Mouse (Mus musculus) embryonic facial prominence, embryonic 10.5 days (tissue): ENCODE results near the gene Cacna1g. TPM values are rescaled to one million over a fixed set of nuclear protein-coding genes. Genes with fewer than 3 reads are reported as not detected.
A peak's percentile ranks its signal among the peaks of the same experiment; 100 is the strongest.

ENCODE experiments used
- DNase-seq: peaks from one replicate; pipeline ENCODE4 v3.0.0-alpha.2; 2017; ENCODE audit warnings: low spot score
- H3K27ac ChIP-seq: fragments of 300-500 bp; sonication (generic); replicated peaks from 2 replicates; pipeline ENCODE4 v1.5.1; 2016; ENCODE audit warnings: mild to moderate bottlenecking
- H3K27me3 ChIP-seq: fragments of 300-500 bp; sonication (generic); replicated peaks from 2 replicates; pipeline ENCODE4 v1.6.1; 2016; ENCODE audit warnings: low read depth, mild to moderate bottlenecking; ENCODE audit not compliant: poor library complexity, severe bottlenecking
- H3K36me3 ChIP-seq: fragments of 300-500 bp; sonication (generic); replicated peaks from 2 replicates; pipeline ENCODE4 v1.6.1; 2016; ENCODE audit warnings: mild to moderate bottlenecking, moderate library complexity
- H3K4me1 ChIP-seq: fragments of 300-500 bp; sonication (generic); 2 replicates; pipeline ENCODE4 v1.6.1; 2016
- H3K4me3 ChIP-seq: fragments of 300-500 bp; sonication (generic); 2 replicates; pipeline ENCODE4 v1.5.1; 2016; ENCODE audit warnings: mild to moderate bottlenecking, moderate library complexity
- H3K9me3 ChIP-seq: fragments of 300-500 bp; sonication (generic); 2 replicates; pipeline ENCODE4 v1.6.1; 2016; ENCODE audit warnings: mild to moderate bottlenecking
- WGBS: fragments of 180-500 bp; shearing (Covaris S2); methylation state at CpG from one replicate; pipeline ENCODE4 v1.1.7; 2016; 5-methylcytosine and 5-hydroxymethylcytosine counted together
- polyA plus RNA-seq: library from polyadenylated mRNA; unstranded; fragments of >200 nt; fragmentation: Nextera tagmentation; extraction: Ambion mirVana; gene quantifications from 2 replicates; pipeline ENCODE4 v1.2.1, GENCODE M21; 2016

The Cacna1g gene
- polyA plus RNA-seq, 1 experiment from 2014 or later, result 13.5 TPM

DNA sequence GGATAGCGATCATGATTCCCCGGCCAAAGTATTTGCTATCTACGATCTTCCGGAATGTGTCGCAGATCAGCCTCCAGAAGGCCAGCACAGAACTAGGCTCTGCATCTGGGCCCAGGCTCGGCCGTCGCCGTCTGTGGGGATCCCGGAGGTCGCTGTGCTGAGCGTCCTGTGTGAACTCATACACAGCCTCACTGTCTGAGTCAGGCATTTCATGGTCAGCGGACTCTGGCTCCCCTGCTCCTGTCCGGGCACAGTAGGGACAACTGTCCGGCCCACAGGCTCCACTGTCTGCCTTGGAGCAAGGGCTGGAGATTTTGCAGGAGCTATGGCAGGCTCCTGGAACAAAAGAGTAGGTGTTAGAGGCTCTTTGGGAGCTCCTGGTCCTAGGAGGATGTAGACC, 17.0 kb downstream of the Cacna1g start:
- no peak overlapping the region for H3K27ac ChIP-seq
- DNase-seq, result no peak

DNA sequence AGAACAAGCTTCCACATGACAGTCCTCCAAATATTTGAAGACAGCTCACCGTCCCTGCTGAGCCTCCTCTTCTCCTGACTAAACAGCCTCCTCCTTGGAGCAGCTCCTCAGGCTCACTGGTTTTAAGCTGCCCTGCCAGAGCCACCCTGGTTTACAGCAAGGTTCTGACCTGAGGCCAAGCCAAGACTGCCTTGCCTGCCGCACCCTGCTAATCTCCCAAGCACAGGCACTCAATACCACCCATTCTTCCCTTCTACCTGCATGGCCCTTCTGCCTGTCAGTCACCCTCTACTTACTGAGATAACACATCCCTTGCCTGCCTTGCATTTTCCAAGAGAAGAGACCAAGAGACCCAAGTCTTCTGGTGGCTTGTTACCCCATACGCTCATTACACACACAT, 17.7 kb downstream of the Cacna1g start:
- Histone ChIP-seq H3K27ac (no peak overlapping the region; the same call in 1 of the 2 replicates), H3K27me3 (peaks cover 18% of the 10 kb centered on the region), H3K4me1 (peaks cover 32% of the 10 kb centered on the region), H3K36me3 (peaks cover 85% of the 10 kb centered on the region), H3K9me3 (no peaks in the 10 kb centered on the region), H3K4me3 (no peak overlapping the region)
- no peak for DNase-seq
- WGBS, result 77% methylated on average over 3 of the region's 3 CpGs

More for the DNA sequence above, 17.0 kb downstream of the Cacna1g start:
- Histone ChIP-seq H3K36me3 (peaks cover 87% of the 10 kb centered on the region), H3K9me3 (no peaks in the 10 kb centered on the region), H3K4me3 (no peak overlapping the region), H3K27me3 (peaks cover 18% of the 10 kb centered on the region), H3K4me1 (peaks cover 30% of the 10 kb centered on the region)
- WGBS, result 79% methylated on average over 15 of the region's 15 CpGs

DNA sequence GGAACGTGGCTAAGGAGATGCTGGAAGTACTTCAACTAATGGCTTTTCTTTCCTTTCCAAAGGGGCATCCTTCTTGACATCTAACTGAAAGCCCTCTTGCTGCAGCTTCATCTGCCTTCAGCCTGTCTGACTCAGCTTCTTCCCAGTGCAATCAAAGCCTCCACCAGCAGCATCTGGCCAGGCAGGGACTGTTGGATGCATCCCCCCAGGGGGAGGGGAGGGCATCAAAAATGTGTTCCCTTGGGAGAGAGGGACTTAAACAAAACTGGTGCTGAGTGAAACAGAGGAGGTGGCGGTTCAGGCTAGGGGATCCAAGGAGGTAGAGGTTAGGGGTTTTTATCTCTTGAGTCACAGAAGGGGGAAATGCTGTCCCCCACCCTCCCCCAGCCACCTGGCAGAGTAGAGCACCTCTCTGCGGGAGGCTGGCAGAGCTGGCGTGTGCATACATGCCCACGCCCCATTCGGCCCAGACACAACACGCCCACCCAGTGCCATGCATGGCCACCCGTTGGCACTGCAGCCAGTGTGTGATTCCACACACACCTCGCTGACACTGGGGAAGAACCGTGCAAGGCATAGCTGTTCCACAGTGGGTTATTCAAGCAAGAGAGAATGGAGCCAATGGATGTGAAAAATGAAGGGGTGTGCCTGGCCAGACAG, 18.7 kb downstream of the Cacna1g start:
- 0 out of 2 replicates have a peak overlapping the region, but pooled peaks have one; percentile 24 for H3K27ac ChIP-seq

DNA sequence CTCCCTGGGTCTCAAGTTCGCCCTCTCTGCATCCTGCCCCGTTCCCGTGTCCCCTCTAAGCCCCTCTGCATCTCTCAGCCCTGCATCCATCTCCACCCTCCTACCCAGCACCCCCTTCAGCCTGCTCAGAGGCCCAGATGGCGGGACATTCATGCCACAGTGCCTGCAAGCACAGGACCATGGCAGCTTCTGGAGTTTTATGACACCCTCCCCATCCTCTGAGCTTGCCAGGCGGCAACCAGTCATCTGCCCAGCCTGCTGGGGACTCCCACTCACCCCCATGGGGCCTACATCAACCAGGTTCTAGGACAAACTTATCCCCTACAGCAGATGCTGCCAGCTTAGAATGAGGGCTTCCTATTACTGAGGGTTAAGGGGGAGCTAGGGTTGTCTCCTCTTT, 19.2 kb downstream of the Cacna1g start:
- DNase-seq, result no peak
- Histone ChIP-seq H3K9me3 (no peaks in the 10 kb centered on the region), H3K27ac (peak overlapping the region; percentile 51; the same call in 1 of the 2 replicates), H3K4me3 (no peak overlapping the region), H3K4me1 (peaks cover 35% of the 10 kb centered on the region), H3K27me3 (peaks cover 20% of the 10 kb centered on the region), H3K36me3 (peaks cover 87% of the 10 kb centered on the region)
- 77% methylated on average over 5 of the region's 5 CpGs for WGBS

More for the DNA sequence above, 18.7 kb downstream of the Cacna1g start:
- peaks cover 37% of the 10 kb centered on the region for H3K4me1 ChIP-seq
- H3K4me3 ChIP-seq, result no peak overlapping the region
- peaks cover 85% of the 10 kb centered on the region for H3K36me3 ChIP-seq
- no peak for DNase-seq
- 85% methylated on average over 10 of the region's 10 CpGs for WGBS
- peaks cover 18% of the 10 kb centered on the region for H3K27me3 ChIP-seq
- no peaks in the 10 kb centered on the region for H3K9me3 ChIP-seq

DNA sequence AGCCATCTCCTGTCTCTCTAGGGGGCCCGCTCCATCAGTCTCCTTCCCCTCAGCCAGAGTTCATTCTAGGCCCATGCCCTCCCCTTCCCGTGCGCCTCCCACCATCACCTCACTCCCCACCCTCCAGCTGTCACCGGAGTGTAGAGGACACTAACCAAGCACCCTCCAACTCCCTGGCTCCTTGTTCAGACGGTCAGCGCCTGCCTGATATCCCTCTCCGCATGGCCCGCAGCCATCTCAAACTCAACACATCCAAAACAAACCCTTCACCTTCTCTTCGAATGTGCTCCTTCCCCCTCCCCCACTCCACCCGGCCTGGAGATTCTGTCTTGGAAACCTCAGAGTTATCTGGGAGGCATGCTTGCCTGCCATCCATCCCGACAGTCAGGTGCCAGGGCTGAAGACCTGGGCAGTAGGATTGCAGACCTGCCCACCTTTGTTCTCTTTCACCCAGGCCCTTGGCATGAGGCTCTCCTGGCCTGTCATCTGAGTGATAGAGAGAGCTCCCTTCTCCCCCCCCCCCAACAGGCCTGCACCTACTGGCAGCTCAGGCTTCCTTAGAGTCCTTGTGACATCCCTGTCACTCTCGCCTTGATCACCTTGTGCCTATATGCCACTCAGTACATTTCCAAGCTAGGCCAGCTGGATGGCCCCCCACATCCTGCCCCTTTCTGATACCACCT, 22.8 kb downstream of the Cacna1g start:
- H3K4me3 ChIP-seq, result no peak overlapping the region
- H3K27ac ChIP-seq, result 0 out of 2 replicates have a peak overlapping the region, but pooled peaks have one; percentile 2
- peaks cover 28% of the 10 kb centered on the region for H3K27me3 ChIP-seq
- no peaks in the 10 kb centered on the region for H3K9me3 ChIP-seq
- peaks cover 44% of the 10 kb centered on the region for H3K4me1 ChIP-seq
- peaks cover 63% of the 10 kb centered on the region for H3K36me3 ChIP-seq
- DNase-seq, result no peak
- whole genome bisulfite sequencing, result 63% methylated on average over 12 of the region's 12 CpGs

DNA sequence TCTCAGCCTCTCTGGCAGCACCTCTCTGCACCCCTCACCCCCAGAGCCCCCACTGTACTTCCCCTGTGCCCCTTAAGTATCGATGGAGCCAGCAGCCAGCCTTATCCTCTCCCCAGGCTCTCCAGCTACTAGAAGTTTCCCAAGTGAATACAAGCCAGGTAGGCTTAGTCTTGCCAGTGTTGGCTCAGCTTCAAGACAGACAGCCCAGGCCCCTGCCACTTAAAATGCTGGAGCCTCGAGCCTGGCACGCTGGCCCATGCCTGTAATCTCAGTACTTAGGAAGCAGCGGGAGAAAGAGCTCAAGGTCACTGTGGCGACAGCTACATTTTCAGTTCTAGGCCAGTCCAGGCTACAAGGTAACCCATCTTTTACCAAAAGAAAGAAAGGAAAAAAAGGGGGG, 24.1 kb downstream of the Cacna1g start:
- no peaks in the 10 kb centered on the region for H3K9me3 ChIP-seq
- no peak overlapping the region for H3K4me3 ChIP-seq
- 71% methylated on average over 5 of the region's 5 CpGs for WGBS
- H3K27me3 ChIP-seq, result peaks cover 23% of the 10 kb centered on the region
- H3K27ac ChIP-seq, result no peak overlapping the region
- no peak for DNase-seq
- peaks cover 49% of the 10 kb centered on the region for H3K36me3 ChIP-seq
- H3K4me1 ChIP-seq, result peaks cover 45% of the 10 kb centered on the region

DNA sequence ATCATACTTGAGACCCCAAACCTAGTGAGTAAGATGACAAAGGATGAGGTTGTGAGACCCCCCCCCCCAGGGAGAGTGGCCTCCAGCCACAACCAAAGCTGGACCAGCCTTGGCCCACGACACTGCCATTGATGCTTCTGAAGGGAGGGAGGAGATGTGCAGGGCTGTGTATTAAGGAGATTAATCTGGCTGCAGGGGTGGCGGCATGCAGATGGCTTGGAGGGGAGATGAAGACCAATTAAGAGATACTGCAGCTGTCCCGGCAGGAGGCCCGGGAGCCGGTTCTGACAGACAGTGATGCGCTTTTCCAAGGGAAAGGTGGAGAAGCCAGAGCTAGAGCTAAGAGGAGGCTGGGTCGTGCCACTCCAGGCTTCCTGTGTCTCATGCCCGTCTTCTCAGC, 24.8 kb downstream of the Cacna1g start:
- 50% methylated on average over 8 of the region's 8 CpGs for WGBS
- peaks cover 44% of the 10 kb centered on the region for H3K36me3 ChIP-seq

DNA sequence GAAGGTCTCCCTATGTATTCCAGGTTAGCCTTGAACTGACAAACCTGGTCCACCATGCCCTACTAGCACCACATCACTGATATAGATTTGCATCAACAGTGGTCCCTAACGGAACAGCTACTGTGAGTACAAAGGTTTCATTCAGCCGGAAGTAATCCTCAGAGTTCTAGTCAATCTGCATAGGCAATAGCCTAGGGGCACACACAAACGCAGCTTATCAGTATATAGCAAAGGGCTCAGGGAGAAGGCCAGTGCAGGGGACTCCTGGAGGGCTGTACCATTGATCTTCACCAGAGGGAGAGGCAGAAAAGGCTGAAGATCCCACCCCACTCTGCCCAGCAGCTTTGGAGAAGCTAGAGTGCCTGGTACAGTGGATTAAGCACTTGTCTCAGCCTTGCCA, 27.0 kb downstream of the Cacna1g start:
- no peak overlapping the region for H3K27ac ChIP-seq
- peaks cover 35% of the 10 kb centered on the region for H3K27me3 ChIP-seq
- H3K9me3 ChIP-seq, result no peaks in the 10 kb centered on the region
- peaks cover 60% of the 10 kb centered on the region for H3K4me1 ChIP-seq
- DNase-seq, result no peak
- H3K4me3 ChIP-seq, result no peak overlapping the region
- 17% methylated on average over 3 of the region's 3 CpGs for WGBS
- peaks cover 52% of the 10 kb centered on the region for H3K36me3 ChIP-seq

More for the DNA sequence above, 24.8 kb downstream of the Cacna1g start:
- Histone ChIP-seq H3K9me3 (no peaks in the 10 kb centered on the region), H3K4me1 (peaks cover 46% of the 10 kb centered on the region), H3K27ac (no peak overlapping the region), H3K4me3 (no peak overlapping the region), H3K27me3 (peaks cover 20% of the 10 kb centered on the region)
- no peak for DNase-seq

DNA sequence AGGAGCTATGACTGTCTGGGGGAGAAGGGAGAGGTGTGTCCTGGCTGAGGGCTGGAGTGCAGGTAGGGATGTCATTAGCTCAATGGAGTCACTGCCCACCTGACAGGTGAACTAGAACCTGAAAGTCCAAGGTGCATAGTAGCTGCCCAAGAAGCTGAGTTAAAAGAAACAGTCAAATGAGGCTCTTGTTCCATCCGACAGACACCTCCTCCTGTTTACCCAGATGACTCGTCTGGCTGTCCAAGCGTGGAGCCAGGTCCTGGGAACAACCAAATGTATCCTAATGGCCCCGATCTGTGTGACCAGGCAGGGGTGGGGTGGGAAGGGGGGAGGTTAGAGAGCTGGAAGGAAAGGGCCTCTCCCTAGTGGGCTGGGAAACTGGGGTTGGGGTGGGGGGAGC, 28.7 kb downstream of the Cacna1g start:
- 50% methylated on average over 4 of the region's 4 CpGs for WGBS
- no peak for DNase-seq
- Histone ChIP-seq H3K4me3 (no peak overlapping the region), H3K4me1 (peaks cover 64% of the 10 kb centered on the region), H3K9me3 (no peaks in the 10 kb centered on the region), H3K27ac (no peak overlapping the region), H3K36me3 (peaks cover 56% of the 10 kb centered on the region), H3K27me3 (peaks cover 35% of the 10 kb centered on the region)

DNA sequence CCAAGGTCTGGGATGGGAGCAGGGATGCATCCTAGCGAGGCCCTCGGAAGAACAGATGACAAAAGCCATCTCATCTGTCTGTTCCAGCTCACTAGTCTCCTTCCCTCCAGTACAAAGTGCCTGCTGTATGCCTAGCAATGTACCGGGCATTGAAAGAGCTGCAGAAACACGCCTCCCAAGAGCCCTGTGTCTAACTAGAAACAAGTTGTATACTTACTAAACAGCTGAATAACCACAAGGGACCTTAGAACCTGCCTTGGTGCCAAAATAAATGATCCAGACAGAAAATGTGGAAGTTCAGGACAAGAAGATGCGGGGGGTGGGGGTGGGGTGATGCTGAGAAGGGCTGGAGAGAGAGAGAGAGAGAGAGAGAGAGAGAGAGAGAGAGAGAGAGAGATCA, 29.2 kb downstream of the Cacna1g start:
- Histone ChIP-seq H3K36me3 (peaks cover 56% of the 10 kb centered on the region), H3K4me1 (peaks cover 67% of the 10 kb centered on the region), H3K4me3 (no peak overlapping the region), H3K27ac (no peak overlapping the region), H3K9me3 (no peaks in the 10 kb centered on the region), H3K27me3 (peaks cover 34% of the 10 kb centered on the region)
- 57% methylated on average over 5 of the region's 5 CpGs for WGBS
- no peak for DNase-seq

DNA sequence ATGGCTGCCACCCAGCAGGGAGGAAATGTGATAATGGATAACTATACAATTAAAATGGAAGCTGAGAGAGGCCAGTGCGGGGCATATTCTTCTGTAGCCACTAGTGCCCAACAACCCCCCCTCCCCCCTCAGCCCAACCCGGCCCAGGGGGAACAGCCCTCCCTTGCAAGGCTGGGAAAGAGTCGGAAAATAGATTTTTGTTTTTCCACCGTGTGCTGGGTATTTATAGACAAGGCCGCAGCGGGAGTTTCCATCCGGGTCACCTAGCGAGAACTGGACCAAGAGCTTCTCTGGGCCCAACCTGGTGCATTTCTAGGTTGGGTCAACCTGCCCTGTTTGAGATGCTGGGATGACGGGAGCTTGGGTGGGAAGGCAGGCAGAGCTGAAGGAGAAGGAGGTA, 32.2 kb downstream of the Cacna1g start:
- H3K27ac ChIP-seq, result peak overlapping the region; percentile 30; the same call in 1 of the 2 replicates
- peaks cover 68% of the 10 kb centered on the region for H3K4me1 ChIP-seq
- WGBS, result 77% methylated on average over 9 of the region's 9 CpGs
- 0 out of 2 replicates have a peak, but pooled peaks cover 22% of the 10 kb centered on the region for H3K27me3 ChIP-seq
- no peak for DNase-seq
- peaks cover 68% of the 10 kb centered on the region for H3K36me3 ChIP-seq
- no peaks in the 10 kb centered on the region for H3K9me3 ChIP-seq
- no peak overlapping the region for H3K4me3 ChIP-seq

DNA sequence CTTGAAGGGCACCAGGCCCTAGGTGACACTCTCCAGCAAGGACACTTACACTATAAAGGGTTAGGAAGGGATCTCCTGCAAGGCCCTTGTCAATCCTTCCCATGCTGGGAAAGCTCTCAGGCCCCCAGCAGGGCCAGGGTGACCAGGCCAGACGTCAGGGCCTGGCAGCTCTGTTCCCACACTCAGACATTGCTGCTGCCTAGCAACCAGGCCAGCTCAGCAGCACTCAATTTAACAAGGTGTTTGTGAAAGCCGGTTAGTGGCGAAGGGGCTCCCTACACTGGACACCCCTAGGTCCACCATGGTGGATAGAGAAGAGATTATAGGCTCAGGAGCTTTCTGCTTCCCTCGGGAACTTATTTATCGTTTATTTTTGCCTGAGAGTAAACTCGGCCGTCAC, 32.9 kb downstream of the Cacna1g start:
- no peak for DNase-seq
- peaks cover 74% of the 10 kb centered on the region for H3K36me3 ChIP-seq
- H3K4me1 ChIP-seq, result peaks cover 68% of the 10 kb centered on the region
- no peak overlapping the region for H3K4me3 ChIP-seq
- 0 out of 2 replicates have a peak, but pooled peaks cover 22% of the 10 kb centered on the region for H3K27me3 ChIP-seq
- no peaks in the 10 kb centered on the region for H3K9me3 ChIP-seq
- 53% methylated on average over 7 of the region's 7 CpGs for WGBS
- peak overlapping the region; percentile 30; the same call in 1 of the 2 replicates for H3K27ac ChIP-seq

DNA sequence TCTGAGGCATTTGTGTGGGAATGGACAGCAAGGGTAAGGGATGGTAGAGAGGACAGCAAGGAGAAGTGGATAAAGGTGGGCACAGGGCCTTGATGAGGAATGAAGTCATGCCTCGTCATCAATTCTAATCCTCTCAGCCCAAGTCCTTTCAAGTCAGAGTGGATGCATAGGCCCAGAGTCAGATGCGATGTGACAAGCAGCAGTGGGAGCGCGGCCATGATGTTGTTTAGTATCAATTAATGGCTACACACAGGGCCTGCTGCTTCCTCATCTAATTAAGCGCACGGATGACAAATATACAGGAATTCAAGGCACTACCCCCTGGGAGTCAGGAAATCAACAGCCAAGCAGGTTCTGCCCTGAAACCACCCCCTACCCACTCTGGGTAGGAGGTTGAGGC, 33.6 kb downstream of the Cacna1g start:
- WGBS, result 82% methylated on average over 6 of the region's 6 CpGs
- peaks cover 61% of the 10 kb centered on the region for H3K4me1 ChIP-seq
- no peak for DNase-seq
- no peaks in the 10 kb centered on the region for H3K9me3 ChIP-seq
- H3K27me3 ChIP-seq, result peaks cover 21% of the 10 kb centered on the region; the same call in 1 of the 2 replicates
- H3K27ac ChIP-seq, result no peak overlapping the region
- H3K4me3 ChIP-seq, result no peak overlapping the region
- H3K36me3 ChIP-seq, result peaks cover 74% of the 10 kb centered on the region
